ENCODE assay signal across 28 mouse cellular contexts in the genomic region with DNA sequence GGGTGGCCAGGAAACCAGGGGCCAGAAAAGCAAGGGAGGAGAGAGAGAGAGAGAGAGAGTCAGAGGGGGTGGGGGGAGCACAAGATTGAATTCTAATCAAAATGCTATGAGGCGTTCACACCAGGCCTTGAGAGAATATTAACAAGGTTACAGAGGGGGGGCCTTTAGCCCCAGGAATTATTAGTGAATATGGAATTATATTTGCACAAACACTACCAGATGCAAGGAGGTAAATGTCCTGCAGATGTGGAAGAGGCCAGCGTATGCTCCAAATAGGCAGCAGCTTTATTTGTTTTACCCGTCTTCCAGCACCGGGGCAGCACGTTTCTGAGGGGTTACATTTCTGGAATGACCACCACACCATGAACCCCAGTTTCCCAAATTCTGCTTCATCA. TPM values are rescaled to one million over a fixed set of nuclear protein-coding genes. Genes with fewer than 3 reads are reported as not detected.
DNase-seq lines count a peak whose midpoint lies in the region; ATAC-seq and TF ChIP-seq lines count a peak whose summit lies in the region.
"Had no signal": no experiment of that assay in that cellular context is flagged by ENCODE, and none has a peak within 500 bp of the region (broad histone marks: within the 10 kb centered on the region; RNA-seq: fewer than 3 reads in every experiment).

No protein-coding gene starts in this region.

- WGBS in embryonic facial prominence, embryonic 10.5 days, result 45% methylated on average over 5 of the region's 5 CpGs
- WGBS in limb, embryonic 14.5 days, result 41% methylated on average over 5 of the region's 5 CpGs

- H3K4me3 ChIP-seq in embryonic facial prominence, embryonic 10.5 days, result no peak overlapping the region
- no peak overlapping the region for H3K4me3 ChIP-seq in embryonic fibroblast, embryonic 13.5 days (ENCODE audit: insufficient read depth, low read length)
- no peak overlapping the region for H3K4me3 ChIP-seq in limb, embryonic 14.5 days (replicated peaks; ENCODE audit: low read length)
- H3K4me3 ChIP-seq in left cerebral cortex, adult 2 months, result no peak overlapping the region
- H3K4me3 ChIP-seq: forebrain, embryonic 15.5 days; heart, embryonic 10.5 days; heart, embryonic 15.5 days; intestine, embryonic 15.5 days; liver, embryonic 12.5 days; midbrain, embryonic 15.5 days; neural tube, embryonic 12.5 days had no signal

- TF ChIP-seq CTCF in embryonic fibroblast, embryonic 13.5 days (IDR thresholded peaks at IDR 0.05; ENCODE audit: borderline replicate concordance, insufficient read depth, low read length), result no peak
- no peak for TF ChIP-seq CTCF in left cerebral cortex, adult 2 months (IDR thresholded peaks at IDR 0.05)

- no peaks in the 10 kb centered on the region for H3K36me3 ChIP-seq in embryonic facial prominence, embryonic 10.5 days (replicated peaks)
- H3K36me3 ChIP-seq in limb, embryonic 14.5 days (ENCODE audit: control insufficient read depth, insufficient read depth, low read length), result no peaks in the 10 kb centered on the region
- H3K36me3 ChIP-seq: forebrain, embryonic 15.5 days; heart, embryonic 10.5 days; heart, embryonic 15.5 days; intestine, embryonic 15.5 days; liver, embryonic 12.5 days; midbrain, embryonic 15.5 days; neural tube, embryonic 12.5 days had no signal

- peaks cover 22% of the 10 kb centered on the region for H3K4me1 ChIP-seq in embryonic facial prominence, embryonic 10.5 days
- peaks cover 6% of the 10 kb centered on the region for H3K4me1 ChIP-seq in embryonic fibroblast, embryonic 13.5 days (ENCODE audit: control insufficient read depth, insufficient read depth, low read length)
- H3K4me1 ChIP-seq in limb, embryonic 14.5 days (ENCODE audit: control insufficient read depth, insufficient read depth, low read length), result peaks cover 42% of the 10 kb centered on the region
- H3K4me1 ChIP-seq: forebrain, embryonic 15.5 days; heart, embryonic 10.5 days; heart, embryonic 15.5 days; intestine, embryonic 15.5 days; liver, embryonic 12.5 days; midbrain, embryonic 15.5 days; neural tube, embryonic 12.5 days had no signal

- no peaks in the 10 kb centered on the region for H3K9me3 ChIP-seq in embryonic facial prominence, embryonic 10.5 days
- H3K9me3 ChIP-seq in limb, embryonic 14.5 days (ENCODE audit: control insufficient read depth, low read length), result no peaks in the 10 kb centered on the region
- H3K9me3 ChIP-seq: forebrain, embryonic 15.5 days; heart, embryonic 10.5 days; heart, embryonic 15.5 days; intestine, embryonic 15.5 days; liver, embryonic 12.5 days; midbrain, embryonic 15.5 days; neural tube, embryonic 12.5 days had no signal

- intact Hi-C loops in left cerebral cortex, adult 2 months (cut with DNase I), result no loop called here

- H3K27me3 ChIP-seq in embryonic facial prominence, embryonic 10.5 days (replicated peaks; ENCODE audit: low read depth, poor library complexity, severe bottlenecking), result no peaks in the 10 kb centered on the region
- no peaks in the 10 kb centered on the region for H3K27me3 ChIP-seq in limb, embryonic 14.5 days (ENCODE audit: control insufficient read depth, insufficient read depth, low read length)
- H3K27me3 ChIP-seq: CH12.LX; forebrain, embryonic 15.5 days; heart, embryonic 15.5 days; intestine, embryonic 15.5 days; liver, embryonic 12.5 days; midbrain, embryonic 15.5 days; neural tube, embryonic 12.5 days had no signal

- DNase-seq in embryo, embryonic 10.5 days (ENCODE audit: low spot score), result peak; percentile 30
- DNase-seq in embryo, embryonic 9.5 days (ENCODE audit: extremely low spot score), result no peak
- DNase-seq in embryonic facial prominence, embryonic 10.5 days (ENCODE audit: low spot score), result no peak
- DNase-seq in limb, embryonic 14.5 days (ENCODE audit: low spot score), result peak; percentile 44
- DNase-seq in left cerebral cortex, adult 2 months (ENCODE audit: extremely low spot score in 1 of 2, low spot score in 2 of 2), result no peak
- no peak for DNase-seq in MN1 (ENCODE audit: low spot score)
- DNase-seq: adrenal gland, postnatal 10 days; cerebellum, adult 9-11 months; gastrocnemius, postnatal 25 days; heart, adult 11 months; kidney, postnatal 4 days; left cerebral cortex, postnatal 4 days; liver, postnatal 0 days; lung, postnatal 4 days; right cerebral cortex, adult 18-20 months; spleen, adult 18-20 months; thymus, postnatal 14 days had no signal

- no peak overlapping the region for H3K9ac ChIP-seq in limb, embryonic 14.5 days (ENCODE audit: low read depth, low read length, severe bottlenecking)
- H3K9ac ChIP-seq: forebrain, embryonic 15.5 days; heart, embryonic 15.5 days; intestine, embryonic 15.5 days; liver, embryonic 12.5 days; liver, postnatal 0 days; midbrain, embryonic 15.5 days; neural tube, embryonic 12.5 days had no signal

- TF ChIP-seq POLR2A in embryonic fibroblast, embryonic 13.5 days (IDR thresholded peaks at IDR 0.05; ENCODE audit: low read depth, low read length), result no peak
- no peak for TF ChIP-seq POLR2A in limb, embryonic 14.5 days (IDR thresholded peaks at IDR 0.05; ENCODE audit: borderline replicate concordance, extremely low read depth, insufficient read depth, insufficient read length)

- H3K27ac ChIP-seq in embryonic facial prominence, embryonic 10.5 days (replicated peaks), result 0 out of 2 replicates have a peak overlapping the region, but pooled peaks have one; percentile 14
- peak overlapping the region; percentile 80 for H3K27ac ChIP-seq in embryonic fibroblast, embryonic 13.5 days (ENCODE audit: insufficient read depth, low read length)
- no peak overlapping the region; the same call in 1 of the 2 replicates for H3K27ac ChIP-seq in limb, embryonic 14.5 days (replicated peaks; ENCODE audit: low read depth, low read length)
- no peak overlapping the region for H3K27ac ChIP-seq in left cerebral cortex, adult 2 months
- H3K27ac ChIP-seq: forebrain, embryonic 15.5 days; heart, embryonic 10.5 days; heart, embryonic 15.5 days; hindbrain, postnatal 0 days; intestine, embryonic 15.5 days; kidney, postnatal 0 days; liver, embryonic 12.5 days; midbrain, embryonic 15.5 days; neural tube, embryonic 12.5 days had no signal

- ATAC-seq in limb, embryonic 14.5 days (ENCODE audit: low FRiP score, low read depth), result peak; percentile 55
- ATAC-seq: forebrain, embryonic 15.5 days; hindbrain, postnatal 0 days; intestine, embryonic 15.5 days; liver, embryonic 12.5 days; liver, postnatal 0 days; midbrain, embryonic 15.5 days had no signal

- H3K4me2 ChIP-seq in limb, embryonic 14.5 days (replicated peaks; ENCODE audit: low read depth, low read length, severe bottlenecking), result no peak overlapping the region
- H3K4me2 ChIP-seq: forebrain, embryonic 15.5 days; heart, embryonic 15.5 days; intestine, embryonic 15.5 days; liver, embryonic 12.5 days; midbrain, embryonic 15.5 days; neural tube, embryonic 12.5 days had no signal

RNA-seq across cellular contexts. Expression of a gene that starts 29.7 kb away (rescaled TPM):
- polyA plus RNA-seq in embryonic facial prominence, embryonic 10.5 days (2016; fragmentation: Nextera tagmentation; extraction: Ambion mirVana), result 7.7 and 8.4 TPM in 2 replicates
- polyA plus RNA-seq in embryonic fibroblast, embryonic 13.5 days (2011; ENCODE audit: insufficient read length, low read depth, missing spikeins), result 7.5 and 11.6 TPM in 2 replicates
- 8.2 and 8.7 TPM in 2 replicates for polyA plus RNA-seq in limb, embryonic 14.5 days (2012; rRNA removed)
- polyA plus RNA-seq in limb, embryonic 14.5 days (2014; fragmentation: Nextera tagmentation; extraction: Ambion mirVana), result 10.9 and 12.3 TPM in 2 replicates
- 1 to 10 TPM; 6.5 to 7.3 TPM for total RNA-seq in left cerebral cortex, adult 2 months (2021)

Comparison
In these comparisons a context has a peak if more than half of its experiments do, and no peak if none do; other contexts are left out.
1. DNase-seq: peak in embryo, embryonic 10.5 days (single experiment) and limb, embryonic 14.5 days (single experiment); none in embryo, embryonic 9.5 days (single experiment), embryonic facial prominence, embryonic 10.5 days (single experiment), left cerebral cortex, adult 2 months (0 of 2) and MN1 (single experiment).
2. H3K27ac ChIP-seq: peak in embryonic facial prominence, embryonic 10.5 days (single experiment) and embryonic fibroblast, embryonic 13.5 days (single experiment); none in limb, embryonic 14.5 days (single experiment) and left cerebral cortex, adult 2 months (single experiment).